Mouse (Mus musculus) limb, embryonic 13.5 days (tissue): ENCODE measurements around the gene Rnf208. TPM values are rescaled to one million over a fixed set of nuclear protein-coding genes. Genes with fewer than 3 reads are reported as not detected.

ENCODE experiments used
- ATAC-seq: fragments of 200-750 bp; cut with Nextera tagmentation; 2 replicates; pipeline ENCODE4 v1.8.0; 2017; ENCODE audit warnings: low read depth, moderate number of reproducible peaks, moderate TSS enrichment; ENCODE audit not compliant: low FRiP score
- H3K27ac ChIP-seq: fragments of 300-500 bp; sonication (generic); 2 replicates; pipeline ENCODE4 v1.5.1; 2015; ENCODE audit warnings: inconsistent platforms, mild to moderate bottlenecking, moderate library complexity
- H3K27me3 ChIP-seq: fragments of 300-500 bp; sonication (generic); 2 replicates; pipeline ENCODE4 v1.6.1; 2015; ENCODE audit warnings: mild to moderate bottlenecking, inconsistent platforms
- H3K36me3 ChIP-seq: fragments of 300-500 bp; sonication (generic); 2 replicates; pipeline ENCODE4 v1.6.1; 2015; ENCODE audit warnings: inconsistent platforms, mild to moderate bottlenecking, moderate library complexity
- H3K4me1 ChIP-seq: fragments of 300-500 bp; sonication (generic); 2 replicates; pipeline ENCODE4 v1.6.1; 2015; ENCODE audit warnings: inconsistent platforms
- H3K4me2 ChIP-seq: fragments of 300-500 bp; sonication (generic); replicated peaks from 2 replicates; pipeline ENCODE4 v1.6.1; 2015; ENCODE audit warnings: inconsistent platforms, mild to moderate bottlenecking, moderate library complexity
- H3K4me3 ChIP-seq: fragments of 300-500 bp; sonication (generic); 2 replicates; pipeline ENCODE4 v1.5.1; 2015; ENCODE audit warnings: moderate library complexity, mild to moderate bottlenecking, inconsistent platforms
- H3K9ac ChIP-seq: fragments of 300-500 bp; sonication (generic); 2 replicates; pipeline ENCODE4 v1.6.1; 2015; ENCODE audit warnings: mild to moderate bottlenecking, inconsistent platforms
- H3K9me3 ChIP-seq: fragments of 300-500 bp; sonication (generic); 2 replicates; pipeline ENCODE4 v1.6.1; 2016; ENCODE audit warnings: inconsistent platforms
- WGBS: fragments of 180-500 bp; shearing (Covaris S2); methylation state at CpG from one replicate; pipeline ENCODE4 v1.1.7; 2015; 5-methylcytosine and 5-hydroxymethylcytosine counted together
- polyA plus RNA-seq: library from polyadenylated mRNA; unstranded; fragments of >200 nt; fragmentation: Nextera tagmentation; extraction: Ambion mirVana; gene quantifications from 2 replicates; pipeline ENCODE4 v1.2.1, GENCODE M21; 2015

Gene Rnf208
- polyA plus RNA-seq, 1 experiment from 2014 or later = 9.2 TPM

DNA sequence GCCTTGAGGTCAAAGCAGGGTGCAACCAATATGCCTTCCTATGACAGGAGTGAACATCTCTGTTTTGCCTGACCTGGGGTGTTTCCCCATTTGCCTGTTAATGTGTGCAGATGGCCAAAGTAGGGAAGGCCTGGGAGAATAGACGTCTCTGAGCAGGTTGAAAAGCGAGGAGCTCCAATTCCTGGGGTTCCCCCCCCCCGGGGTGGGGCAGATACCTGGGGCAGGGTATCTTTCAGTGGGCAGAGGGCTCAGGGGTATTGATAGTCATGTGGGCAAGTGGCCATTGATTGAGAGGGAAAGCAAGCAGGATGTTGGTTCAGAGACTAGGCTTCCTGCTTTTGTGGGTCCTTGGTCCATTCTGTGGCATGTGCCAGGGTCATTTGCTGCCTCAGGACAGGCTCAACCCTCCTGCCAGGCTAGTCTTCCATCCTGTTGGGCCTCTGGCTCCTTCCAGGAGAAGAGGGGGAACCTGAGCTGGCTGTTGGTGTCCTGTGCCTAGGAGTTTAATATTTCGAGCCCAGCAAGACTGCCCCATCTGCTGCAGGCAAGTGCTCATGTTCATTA, 25.8 kb downstream of the Rnf208 start:
- no peaks in the 10 kb centered on the region for H3K9me3 ChIP-seq
- H3K9ac ChIP-seq = no peak overlapping the region
- 75% methylated on average over 4 of the region's 4 CpGs for WGBS
- peaks cover 27% of the 10 kb centered on the region for H3K36me3 ChIP-seq
- no peak overlapping the region for H3K27ac ChIP-seq
- ATAC-seq = no peak
- H3K4me2 ChIP-seq = no peak overlapping the region
- peaks cover 52% of the 10 kb centered on the region for H3K4me1 ChIP-seq
- H3K4me3 ChIP-seq = no peak overlapping the region
- peaks cover 22% of the 10 kb centered on the region for H3K27me3 ChIP-seq

DNA sequence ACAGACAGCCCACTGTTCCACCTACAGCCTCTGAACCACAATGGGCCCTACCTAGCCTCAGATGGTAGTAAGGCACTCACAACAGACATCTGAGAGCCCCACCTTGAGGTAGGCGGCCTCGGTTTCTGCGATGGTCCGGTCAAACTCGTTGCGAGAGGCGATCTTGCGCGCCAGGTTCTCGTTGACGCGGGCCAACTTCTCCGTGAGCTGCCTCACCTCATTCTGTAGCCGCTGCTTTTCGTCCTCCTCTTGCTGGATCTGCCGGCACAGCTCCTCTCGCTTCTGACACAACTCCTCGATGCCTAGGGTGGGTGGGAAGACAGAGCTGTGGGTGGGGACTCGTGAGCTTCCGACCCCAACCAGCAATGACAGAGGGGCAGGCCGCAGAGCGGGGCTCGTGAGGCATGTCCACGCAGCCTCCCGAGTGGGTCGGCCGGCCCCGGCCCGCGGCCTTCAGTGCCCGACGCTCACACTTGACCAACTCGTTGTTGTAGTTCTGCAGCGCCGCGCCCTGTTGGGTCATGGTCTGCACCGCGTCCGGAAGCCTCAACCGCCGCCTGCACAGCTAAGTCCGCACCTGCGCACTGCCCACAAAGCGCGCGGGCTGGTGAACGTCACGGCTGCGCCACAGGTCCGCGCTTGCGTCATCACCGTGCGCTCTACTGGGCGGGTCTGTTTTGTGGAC, 29.9 kb downstream of the Rnf208 start, which contains the start of the genes Ssna1 and Anapc2:
Ssna1 (minus strand) TSS at position 612 of the 685 bp plus-strand sequence.
Anapc2 (plus strand) TSS at position 652 of the 685 bp plus-strand sequence.
- H3K27ac ChIP-seq = peak within 1 kb of the TSS; percentile 72
- H3K4me2 ChIP-seq = peak within 1 kb of the TSS; percentile 93
- peak within 1 kb of the TSS; percentile 93 for H3K9ac ChIP-seq
- peak within 1 kb of the TSS; percentile 94 for H3K4me3 ChIP-seq
- H3K27me3 ChIP-seq = no peaks in the 10 kb centered on the region
- ATAC-seq = peak; percentile 98
- no peaks in the 10 kb centered on the region for H3K9me3 ChIP-seq
- peaks cover 65% of the 10 kb centered on the region for H3K36me3 ChIP-seq
- peaks cover 28% of the 10 kb centered on the region for H3K4me1 ChIP-seq
- WGBS = under 1% methylated on average over 55 of the region's 55 CpGs

DNA sequence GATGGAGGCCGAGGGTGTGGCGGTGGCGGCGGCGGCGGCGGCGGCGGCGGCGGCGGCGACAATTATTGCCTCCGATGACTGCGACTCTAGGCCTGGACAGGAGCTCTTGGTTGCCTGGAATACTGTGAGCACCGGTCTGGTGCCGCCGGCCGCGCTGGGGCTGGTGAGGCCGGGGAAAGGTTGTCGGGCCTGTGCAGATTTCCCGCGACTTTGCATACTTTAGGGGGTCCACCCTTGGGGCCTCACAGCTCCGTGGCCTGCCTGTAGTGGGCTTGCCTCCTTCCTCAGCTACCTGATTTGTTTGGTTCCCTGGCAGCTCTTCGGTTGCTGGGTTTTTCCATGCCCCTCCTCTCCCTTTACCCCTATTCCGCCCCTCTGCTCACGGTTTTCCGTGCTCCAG, 30.5 kb downstream of the Rnf208 start:
- no peak overlapping the region for H3K27ac ChIP-seq
- peaks cover 70% of the 10 kb centered on the region for H3K36me3 ChIP-seq

DNA sequence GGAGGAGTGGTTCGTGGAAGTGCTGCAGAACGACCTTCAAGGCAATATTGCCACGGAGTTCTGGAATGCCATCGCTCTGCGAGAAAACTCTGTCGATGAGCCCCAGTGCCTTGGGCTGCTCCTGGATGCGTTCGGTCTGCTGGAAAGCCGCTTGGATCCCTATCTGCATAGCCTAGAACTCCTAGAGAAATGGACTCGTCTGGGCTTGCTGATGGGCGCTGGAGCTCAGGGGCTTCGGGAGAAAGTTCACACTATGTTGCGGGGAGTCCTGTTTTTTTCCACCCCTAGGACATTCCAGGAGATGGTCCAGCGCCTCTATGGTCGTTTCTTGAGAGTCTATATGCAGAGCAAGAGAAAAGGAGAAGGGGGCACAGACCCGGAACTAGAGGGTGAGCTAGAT, 31.0 kb downstream of the Rnf208 start:
- no peaks in the 10 kb centered on the region for H3K27me3 ChIP-seq
- peak overlapping the region; percentile 94 for H3K4me3 ChIP-seq
- peak overlapping the region; percentile 93 for H3K9ac ChIP-seq
- H3K9me3 ChIP-seq = no peaks in the 10 kb centered on the region
- H3K4me2 ChIP-seq = peak overlapping the region; percentile 93
- no peak overlapping the region for H3K27ac ChIP-seq
- ATAC-seq = no peak
- peaks cover 28% of the 10 kb centered on the region for H3K4me1 ChIP-seq
- WGBS = 39% methylated on average over 16 of the region's 16 CpGs
- peaks cover 75% of the 10 kb centered on the region for H3K36me3 ChIP-seq

More for the DNA sequence above, 30.5 kb downstream of the Rnf208 start:
- H3K4me2 ChIP-seq = peak overlapping the region; percentile 93
- 0% methylated on average over 28 of the region's 29 CpGs for WGBS
- H3K9me3 ChIP-seq = no peaks in the 10 kb centered on the region
- peaks cover 28% of the 10 kb centered on the region for H3K4me1 ChIP-seq
- ATAC-seq = peak; percentile 60
- peak overlapping the region; percentile 93 for H3K9ac ChIP-seq
- H3K27me3 ChIP-seq = no peaks in the 10 kb centered on the region
- H3K4me3 ChIP-seq = peak overlapping the region; percentile 94

DNA sequence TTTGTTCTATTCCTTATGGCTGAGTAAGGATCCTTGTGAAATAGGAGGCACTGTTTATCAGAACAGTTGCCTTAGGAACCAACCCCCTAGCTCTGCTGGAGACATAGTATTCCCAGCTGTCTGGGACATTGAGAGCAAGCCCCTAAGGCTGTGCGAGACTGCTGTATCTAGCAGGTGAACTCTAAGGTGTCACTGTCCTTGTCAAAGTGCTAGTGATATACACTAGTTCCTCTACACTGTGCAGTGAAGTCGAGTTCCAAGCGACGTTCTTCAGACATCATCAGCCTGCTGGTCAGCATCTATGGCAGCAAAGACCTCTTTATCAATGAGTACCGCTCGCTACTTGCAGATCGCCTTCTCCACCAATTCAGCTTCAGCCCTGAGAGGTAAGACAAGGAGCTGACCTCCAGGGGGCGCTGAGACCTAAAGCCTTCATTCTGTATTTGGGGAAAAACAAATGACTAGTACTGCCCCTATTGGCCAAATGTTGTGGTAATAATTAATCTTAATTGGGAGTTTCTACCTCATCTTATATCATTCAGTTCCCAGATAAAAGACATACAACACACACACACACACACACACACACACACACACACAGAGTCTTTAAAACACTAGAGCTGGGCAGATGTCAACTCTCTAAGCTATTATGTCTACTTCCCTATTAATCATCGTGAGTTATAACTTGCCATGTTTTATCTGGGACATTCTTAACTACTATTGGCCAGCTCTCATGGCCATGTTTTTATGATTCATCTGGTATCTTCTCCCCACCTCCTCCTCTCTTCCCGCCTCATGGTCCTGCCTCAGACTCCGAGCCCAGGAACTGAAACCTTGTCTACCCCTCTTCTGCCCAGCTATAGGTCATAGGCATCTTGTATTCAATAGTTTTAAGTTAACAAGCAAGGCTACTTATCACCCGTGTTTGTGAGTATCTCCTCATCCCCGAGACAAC, 37.1 kb downstream of the Rnf208 start:
- Histone ChIP-seq H3K27ac (no peak overlapping the region), H3K4me3 (no peak overlapping the region), H3K4me2 (no peak overlapping the region), H3K9me3 (no peaks in the 10 kb centered on the region), H3K27me3 (no peaks in the 10 kb centered on the region), H3K4me1 (peaks cover 2% of the 10 kb centered on the region; the same call in 1 of the 2 replicates), H3K36me3 (peaks cover 98% of the 10 kb centered on the region), H3K9ac (no peak overlapping the region)
- 65% methylated on average over 13 of the region's 13 CpGs for WGBS
- 0 out of 2 replicates have a peak, but pooled peaks have one; percentile 28 for ATAC-seq

DNA sequence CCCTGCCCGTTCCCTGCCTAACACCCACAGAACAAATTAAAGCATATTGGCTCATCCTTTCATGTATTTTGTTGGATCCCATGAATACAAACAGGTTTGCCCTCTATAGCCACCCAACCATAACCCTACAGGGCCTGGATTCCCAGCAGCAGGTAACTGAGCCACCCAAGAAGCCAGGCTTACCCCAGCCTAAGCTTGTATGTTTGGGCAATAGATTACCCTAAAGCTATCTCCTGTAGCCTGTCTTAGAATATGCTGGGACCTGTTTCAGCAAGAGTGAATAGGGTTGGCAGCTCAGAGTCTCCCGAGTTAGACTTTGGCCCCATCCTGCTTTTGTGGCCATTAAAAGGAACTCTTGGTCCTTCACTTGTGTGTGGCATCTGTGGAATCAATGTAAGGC, 43.5 kb downstream of the Rnf208 start:
- H3K4me2 ChIP-seq = no peak overlapping the region
- peaks cover 47% of the 10 kb centered on the region for H3K27me3 ChIP-seq
- no peak overlapping the region for H3K9ac ChIP-seq
- 89% methylated on average over 2 of the region's 2 CpGs for WGBS
- H3K4me3 ChIP-seq = no peak overlapping the region
- no peak overlapping the region for H3K27ac ChIP-seq
- no peak for ATAC-seq
- no peaks in the 10 kb centered on the region for H3K9me3 ChIP-seq
- H3K36me3 ChIP-seq = peaks cover 58% of the 10 kb centered on the region
- H3K4me1 ChIP-seq = peaks cover 10% of the 10 kb centered on the region; the same call in 1 of the 2 replicates

DNA sequence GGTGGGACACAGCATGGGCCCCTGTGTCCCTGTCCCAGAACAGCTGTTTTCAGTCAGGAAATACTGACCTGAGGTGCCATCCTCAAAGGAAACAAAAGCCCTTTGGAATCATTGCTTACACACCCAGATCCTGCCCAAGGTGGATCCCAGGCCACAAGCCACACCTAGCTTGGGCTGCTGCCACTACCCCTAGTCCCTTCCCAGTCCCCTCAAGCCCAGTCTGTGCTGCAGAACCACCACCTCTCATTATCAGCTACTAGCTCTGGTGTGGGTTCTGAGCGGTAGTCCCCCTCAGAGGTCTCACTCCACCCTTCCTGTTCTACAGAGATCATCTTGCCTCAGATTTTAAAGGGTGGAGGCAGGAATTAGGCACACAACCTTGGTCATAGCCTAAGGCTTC, 44.3 kb downstream of the Rnf208 start:
- H3K4me3 ChIP-seq = no peak overlapping the region
- peaks cover 50% of the 10 kb centered on the region for H3K36me3 ChIP-seq
- H3K4me2 ChIP-seq = no peak overlapping the region
- WGBS = 72% methylated on average over 1 of the region's 1 CpGs
- H3K9me3 ChIP-seq = no peaks in the 10 kb centered on the region
- H3K9ac ChIP-seq = no peak overlapping the region
- H3K4me1 ChIP-seq = peaks cover 16% of the 10 kb centered on the region; the same call in 1 of the 2 replicates
- ATAC-seq = no peak
- no peak overlapping the region for H3K27ac ChIP-seq
- peaks cover 55% of the 10 kb centered on the region for H3K27me3 ChIP-seq

DNA sequence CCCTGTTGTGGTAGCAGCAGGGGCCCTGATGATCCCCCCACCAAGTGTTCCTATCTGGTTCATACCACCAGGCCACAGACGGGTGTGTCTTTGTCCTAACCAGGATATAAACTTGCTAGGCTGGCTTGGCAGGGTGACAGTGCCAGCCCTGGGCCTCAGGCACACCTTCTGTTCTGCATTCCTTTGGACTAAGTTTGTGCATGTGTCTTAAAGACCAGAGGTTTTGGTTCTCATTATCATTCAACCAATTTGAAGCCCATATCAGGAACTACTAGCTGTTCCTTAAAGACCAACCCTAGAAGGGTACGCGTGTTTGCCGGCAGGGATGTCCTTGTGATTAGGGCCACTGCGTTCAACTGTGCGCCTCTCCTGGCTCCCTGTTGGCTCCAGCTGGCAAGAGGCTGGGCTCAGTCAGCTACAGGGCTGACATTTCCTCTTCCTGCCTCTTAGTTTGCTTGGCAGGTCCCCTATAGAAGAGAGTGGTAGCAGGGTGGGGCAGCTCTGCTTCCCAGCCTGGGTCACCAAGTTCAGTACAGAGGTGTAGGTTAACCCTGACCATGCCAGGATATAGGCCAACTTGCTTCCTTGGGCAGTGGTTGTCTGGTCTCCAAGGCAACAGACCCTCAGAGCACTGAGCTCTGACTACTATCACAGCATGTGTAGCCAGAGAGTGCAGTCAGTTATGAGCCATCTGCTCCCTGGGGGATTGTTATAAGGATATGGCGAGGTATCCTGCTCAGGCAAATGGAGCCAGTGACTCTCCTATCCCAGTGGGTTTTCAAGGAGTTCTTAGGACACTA, 45.0 kb downstream of the Rnf208 start:
- no peak overlapping the region for H3K4me2 ChIP-seq
- H3K27ac ChIP-seq = no peak overlapping the region
- H3K9me3 ChIP-seq = no peaks in the 10 kb centered on the region
- peaks cover 18% of the 10 kb centered on the region for H3K4me1 ChIP-seq
- no peak for ATAC-seq
- H3K36me3 ChIP-seq = peaks cover 45% of the 10 kb centered on the region
- 51% methylated on average over 7 of the region's 7 CpGs for WGBS
- no peak overlapping the region for H3K9ac ChIP-seq
- peaks cover 62% of the 10 kb centered on the region for H3K27me3 ChIP-seq
- H3K4me3 ChIP-seq = no peak overlapping the region

DNA sequence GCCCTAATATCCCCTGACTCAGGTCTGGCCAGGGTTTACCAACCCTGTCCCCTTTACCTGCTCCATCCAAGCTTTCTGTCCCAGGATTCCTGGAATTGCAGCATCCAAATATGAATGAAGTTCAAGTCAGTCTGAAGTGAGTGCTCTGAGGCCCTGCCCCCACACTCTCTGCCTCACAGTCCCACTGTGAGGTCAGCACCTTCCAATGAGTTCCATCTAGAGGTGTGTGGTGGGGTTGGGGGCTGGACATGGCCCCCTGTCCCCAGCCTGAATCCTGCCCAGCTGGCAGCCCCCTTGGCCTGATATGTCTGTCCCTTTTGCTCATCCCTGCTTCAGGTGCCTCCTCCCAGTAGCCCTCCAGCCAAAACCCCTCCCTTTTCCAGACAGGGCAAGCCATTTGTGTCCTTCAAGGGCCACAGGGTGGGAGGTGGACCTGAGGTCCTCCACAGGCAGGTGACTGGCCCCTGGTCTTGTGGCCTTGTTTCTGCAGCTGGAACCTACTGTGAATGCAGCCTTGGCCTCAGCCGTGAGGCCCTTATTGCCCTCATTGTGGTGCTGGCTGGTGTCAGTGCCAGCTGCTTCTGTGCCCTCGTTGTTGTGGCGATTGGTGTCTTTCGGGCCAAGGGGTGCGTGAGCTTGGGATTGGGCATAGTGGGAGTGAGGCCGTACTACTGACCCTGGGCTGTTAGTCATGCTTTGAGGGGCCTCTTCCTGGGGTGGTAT, 46.0 kb downstream of the Rnf208 start, which contains the start of gene Tmem210:
Tmem210 (plus strand) TSS at position 219 of the 723 bp plus-strand sequence.
- H3K9ac ChIP-seq = no peak within 1 kb of the TSS
- no peak for ATAC-seq
- no peak within 1 kb of the TSS for H3K4me2 ChIP-seq
- H3K27me3 ChIP-seq = peaks cover 73% of the 10 kb centered on the region
- peaks cover 24% of the 10 kb centered on the region for H3K4me1 ChIP-seq
- peaks cover 35% of the 10 kb centered on the region for H3K36me3 ChIP-seq
- H3K4me3 ChIP-seq = no peak within 1 kb of the TSS
- no peak within 1 kb of the TSS for H3K27ac ChIP-seq
- 88% methylated on average over 6 of the region's 6 CpGs for WGBS
- H3K9me3 ChIP-seq = no peaks in the 10 kb centered on the region

DNA sequence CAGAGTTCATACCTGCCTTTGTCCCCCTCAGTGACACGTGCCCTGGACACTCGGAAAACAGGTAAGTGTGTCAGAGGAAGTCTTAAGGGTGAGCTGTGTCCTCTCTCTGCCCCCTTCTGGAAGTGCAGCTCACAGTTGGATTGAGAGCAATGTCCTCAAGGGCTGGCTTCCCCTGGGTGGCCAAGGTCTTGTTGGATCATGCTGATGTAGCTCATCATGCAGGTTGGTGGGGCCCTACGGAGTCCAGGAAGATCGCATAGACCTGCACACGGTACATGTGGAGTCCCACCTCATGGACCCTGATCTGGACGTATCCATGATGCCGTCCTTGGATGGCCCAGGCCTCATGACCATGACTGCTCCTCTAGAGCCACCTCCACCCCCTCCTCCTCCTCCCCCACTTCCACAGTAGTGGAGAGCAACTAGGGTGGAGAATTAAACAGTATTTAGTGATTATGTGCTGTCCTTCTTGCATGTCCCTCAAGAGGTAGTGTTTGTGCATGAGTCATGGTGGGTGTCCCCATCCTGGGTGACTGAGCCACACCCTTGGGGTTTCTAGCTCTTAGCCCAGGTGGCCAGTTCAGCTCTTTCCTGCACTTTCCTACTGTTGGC, 46.8 kb downstream of the Rnf208 start:
- WGBS = 84% methylated on average over 7 of the region's 7 CpGs

More for the DNA sequence above, 46.8 kb downstream of the Rnf208 start:
- H3K9me3 ChIP-seq = no peaks in the 10 kb centered on the region
- H3K4me1 ChIP-seq = peaks cover 24% of the 10 kb centered on the region
- H3K4me3 ChIP-seq = no peak overlapping the region
- peaks cover 27% of the 10 kb centered on the region for H3K36me3 ChIP-seq
- H3K27ac ChIP-seq = no peak overlapping the region
- peaks cover 80% of the 10 kb centered on the region for H3K27me3 ChIP-seq
- no peak overlapping the region for H3K9ac ChIP-seq
- no peak overlapping the region for H3K4me2 ChIP-seq
- ATAC-seq = no peak
